Mouse (Mus musculus): Measurements from ENCODE around the gene Faap100. TPM values are rescaled to one million over a fixed set of nuclear protein-coding genes. Genes with fewer than 3 reads are reported as not detected.
"Not testable (repeated sequence)": the region's sequence is repeated elsewhere in the genome, so short reads cannot be mapped to it uniquely, and the experiment has no call there.

The Faap100 gene
- polyA plus RNA-seq, 1 experiment, result 13.2 TPM

DNA sequence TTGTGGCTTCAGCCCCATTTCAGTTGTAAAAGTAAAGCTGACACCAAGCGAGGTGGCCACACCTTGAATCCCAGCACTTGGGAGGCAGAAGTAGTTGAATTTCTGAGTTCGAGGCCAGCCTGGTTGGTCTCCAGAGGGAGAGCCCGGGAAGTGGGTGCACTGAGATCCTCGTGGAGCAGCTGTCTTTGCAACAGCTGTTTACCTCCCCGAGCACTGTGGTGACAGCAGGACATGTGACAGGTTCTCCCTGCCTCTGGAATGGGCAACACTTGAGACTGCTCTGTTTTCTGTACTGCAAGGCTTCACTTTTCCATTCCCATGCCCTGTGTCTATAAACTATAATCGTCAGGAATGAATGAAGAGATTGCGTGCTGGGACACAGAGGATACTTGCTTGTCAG, 39.3 kb upstream of the Faap100 start:
- Histone ChIP-seq H3K27me3 (ENCODE audit: control insufficient read depth, insufficient read depth, low read length, poor library complexity, severe bottlenecking) (no peaks in the 10 kb centered on the region), H3K9me3 (replicated peaks; ENCODE audit: control insufficient read depth, insufficient read depth, low read length, poor library complexity, severe bottlenecking) (no peaks in the 10 kb centered on the region), H3K4me1 (ENCODE audit: control insufficient read depth, insufficient read depth, low read length) (no peaks in the 10 kb centered on the region), H3K36me3 (ENCODE audit: control insufficient read depth, insufficient read depth, low read length, poor library complexity, severe bottlenecking) (peaks cover 42% of the 10 kb centered on the region), H3K27ac (ENCODE audit: insufficient read depth, low read length) (no peak overlapping the region), H3K4me3 (ENCODE audit: low read depth, low read length) (no peak overlapping the region), H3K9ac (ENCODE audit: low read depth, poor library complexity, severe bottlenecking) (no peak overlapping the region)
- TF ChIP-seq EP300 (IDR thresholded peaks at IDR 0.05; ENCODE audit: insufficient read depth, low read depth, low read length) (no peak), POLR2A (IDR thresholded peaks at IDR 0.05; ENCODE audit: insufficient read depth, low read length) (no peak), CTCF (IDR thresholded peaks at IDR 0.05; ENCODE audit: low read depth, low read length) (no peak)

DNA sequence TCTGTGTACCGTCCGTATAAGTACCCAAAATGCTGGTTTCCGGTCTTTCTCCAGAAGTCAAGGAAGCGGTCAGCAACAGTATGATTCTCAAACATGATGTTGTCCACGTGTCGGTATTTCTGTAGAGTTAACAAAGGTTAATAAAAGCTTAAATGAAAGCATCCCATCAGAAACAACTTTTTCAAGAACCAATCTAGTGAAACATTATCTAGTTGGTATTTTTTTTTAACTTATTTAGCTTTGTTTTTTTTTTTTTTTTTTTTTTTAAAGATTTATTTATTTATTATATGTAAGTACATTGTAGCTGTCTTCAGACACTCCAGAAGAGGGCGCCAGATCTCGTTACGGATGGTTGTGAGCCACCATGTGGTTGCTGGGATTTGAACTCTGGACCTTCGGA, 35.1 kb upstream of the Faap100 start:
- H3K9me3 ChIP-seq (replicated peaks; ENCODE audit: control insufficient read depth, insufficient read depth, low read length, poor library complexity, severe bottlenecking); H3K27ac ChIP-seq (ENCODE audit: insufficient read depth, low read length); H3K4me1 ChIP-seq (ENCODE audit: control insufficient read depth, insufficient read depth, low read length); H3K9ac ChIP-seq (ENCODE audit: low read depth, poor library complexity, severe bottlenecking); H3K27me3 ChIP-seq (ENCODE audit: control insufficient read depth, insufficient read depth, low read length, poor library complexity, severe bottlenecking); H3K4me3 ChIP-seq (ENCODE audit: low read depth, low read length): not testable (repeated sequence)
- H3K36me3 ChIP-seq (ENCODE audit: control insufficient read depth, insufficient read depth, low read length, poor library complexity, severe bottlenecking), result peaks cover 63% of the 10 kb centered on the region

DNA sequence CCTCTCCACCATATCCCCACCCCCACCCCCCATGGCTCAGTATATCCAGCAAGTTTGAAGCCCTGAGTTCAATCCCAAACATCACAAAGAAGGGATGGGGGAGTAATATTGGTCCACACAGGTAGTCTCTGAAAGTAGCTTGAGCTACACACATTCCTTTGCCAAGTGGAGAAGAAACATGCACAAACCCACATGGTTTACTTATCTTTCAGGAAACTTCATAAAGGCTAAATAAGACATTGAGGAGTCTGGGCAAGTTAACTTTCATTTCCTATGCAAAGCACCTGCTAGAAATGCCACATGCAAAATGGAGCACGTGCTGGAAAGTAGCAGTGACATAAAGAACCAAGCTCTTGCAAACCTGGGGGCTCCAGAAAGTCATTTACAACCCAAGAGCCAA, 27.9 kb upstream of the Faap100 start:
- H3K4me3 ChIP-seq (ENCODE audit: low read depth, low read length), result no peak overlapping the region
- H3K4me1 ChIP-seq (ENCODE audit: control insufficient read depth, insufficient read depth, low read length), result no peaks in the 10 kb centered on the region
- H3K9ac ChIP-seq (ENCODE audit: low read depth, poor library complexity, severe bottlenecking), result no peak overlapping the region
- no peaks in the 10 kb centered on the region for H3K9me3 ChIP-seq (replicated peaks; ENCODE audit: control insufficient read depth, insufficient read depth, low read length, poor library complexity, severe bottlenecking)
- no peak for TF ChIP-seq EP300 (IDR thresholded peaks at IDR 0.05; ENCODE audit: insufficient read depth, low read depth, low read length)
- TF ChIP-seq CTCF (IDR thresholded peaks at IDR 0.05; ENCODE audit: low read depth, low read length), result no peak
- no peak for TF ChIP-seq POLR2A (IDR thresholded peaks at IDR 0.05; ENCODE audit: insufficient read depth, low read length)
- no peaks in the 10 kb centered on the region for H3K27me3 ChIP-seq (ENCODE audit: control insufficient read depth, insufficient read depth, low read length, poor library complexity, severe bottlenecking)
- no peak overlapping the region for H3K27ac ChIP-seq (ENCODE audit: insufficient read depth, low read length)
- peaks cover 71% of the 10 kb centered on the region for H3K36me3 ChIP-seq (ENCODE audit: control insufficient read depth, insufficient read depth, low read length, poor library complexity, severe bottlenecking)

DNA sequence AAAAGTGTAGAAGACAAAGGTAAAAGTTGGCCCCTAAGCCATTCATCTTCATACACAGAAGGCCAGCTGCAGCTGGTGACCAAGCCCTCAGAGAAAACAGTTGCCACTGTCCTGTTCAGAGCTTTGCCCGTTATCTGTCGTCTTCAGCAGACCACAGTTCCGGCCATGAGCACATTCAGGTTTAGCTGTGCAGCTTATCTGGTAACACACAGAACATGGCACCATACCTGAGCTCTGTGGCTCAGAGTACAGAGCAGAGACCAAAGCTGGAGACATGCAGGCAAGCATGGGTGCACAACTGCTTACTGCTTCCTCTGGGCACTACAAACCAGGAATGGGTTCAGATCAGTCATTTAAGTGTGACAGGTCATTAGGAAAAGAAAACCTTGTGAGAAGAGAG, 27.3 kb upstream of the Faap100 start:
- no peak overlapping the region for H3K9ac ChIP-seq (ENCODE audit: low read depth, poor library complexity, severe bottlenecking)
- H3K36me3 ChIP-seq (ENCODE audit: control insufficient read depth, insufficient read depth, low read length, poor library complexity, severe bottlenecking), result peaks cover 68% of the 10 kb centered on the region
- TF ChIP-seq CTCF (IDR thresholded peaks at IDR 0.05; ENCODE audit: low read depth, low read length) (no peak), EP300 (IDR thresholded peaks at IDR 0.05; ENCODE audit: insufficient read depth, low read depth, low read length) (no peak), POLR2A (IDR thresholded peaks at IDR 0.05; ENCODE audit: insufficient read depth, low read length) (no peak)
- no peaks in the 10 kb centered on the region for H3K4me1 ChIP-seq (ENCODE audit: control insufficient read depth, insufficient read depth, low read length)
- no peak overlapping the region for H3K27ac ChIP-seq (ENCODE audit: insufficient read depth, low read length)
- H3K27me3 ChIP-seq (ENCODE audit: control insufficient read depth, insufficient read depth, low read length, poor library complexity, severe bottlenecking), result no peaks in the 10 kb centered on the region
- no peaks in the 10 kb centered on the region for H3K9me3 ChIP-seq (replicated peaks; ENCODE audit: control insufficient read depth, insufficient read depth, low read length, poor library complexity, severe bottlenecking)
- no peak overlapping the region for H3K4me3 ChIP-seq (ENCODE audit: low read depth, low read length)

DNA sequence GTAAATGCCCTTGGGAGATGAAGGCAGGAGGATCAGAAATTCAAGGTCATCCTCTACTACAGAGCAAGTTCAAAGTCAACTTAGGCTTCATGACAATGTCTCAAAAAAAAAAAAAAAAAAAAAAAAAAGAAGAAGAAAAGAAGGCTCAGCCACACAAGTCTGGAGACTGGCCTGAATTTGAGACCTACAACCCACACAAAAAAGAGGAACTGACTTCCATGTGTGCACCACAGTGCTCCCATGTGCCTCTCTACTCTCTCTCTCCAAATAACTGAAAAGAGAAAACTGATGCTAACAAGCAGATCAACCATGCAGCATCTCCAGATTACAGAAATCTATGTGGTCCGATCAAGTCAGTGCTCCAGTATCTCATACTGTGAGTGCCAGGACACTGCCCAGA, 26.2 kb upstream of the Faap100 start:
- Histone ChIP-seq H3K9me3 (replicated peaks; ENCODE audit: control insufficient read depth, insufficient read depth, low read length, poor library complexity, severe bottlenecking) (no peaks in the 10 kb centered on the region), H3K4me3 (ENCODE audit: low read depth, low read length) (no peak overlapping the region), H3K27me3 (ENCODE audit: control insufficient read depth, insufficient read depth, low read length, poor library complexity, severe bottlenecking) (no peaks in the 10 kb centered on the region), H3K4me1 (ENCODE audit: control insufficient read depth, insufficient read depth, low read length) (peaks cover 2% of the 10 kb centered on the region), H3K27ac (ENCODE audit: insufficient read depth, low read length) (no peak overlapping the region), H3K9ac (ENCODE audit: low read depth, poor library complexity, severe bottlenecking) (no peak overlapping the region), H3K36me3 (ENCODE audit: control insufficient read depth, insufficient read depth, low read length, poor library complexity, severe bottlenecking) (peaks cover 66% of the 10 kb centered on the region)
- no peak for TF ChIP-seq POLR2A (IDR thresholded peaks at IDR 0.05; ENCODE audit: insufficient read depth, low read length)
- TF ChIP-seq CTCF (IDR thresholded peaks at IDR 0.05; ENCODE audit: low read depth, low read length), result no peak
- no peak for TF ChIP-seq EP300 (IDR thresholded peaks at IDR 0.05; ENCODE audit: insufficient read depth, low read depth, low read length)

DNA sequence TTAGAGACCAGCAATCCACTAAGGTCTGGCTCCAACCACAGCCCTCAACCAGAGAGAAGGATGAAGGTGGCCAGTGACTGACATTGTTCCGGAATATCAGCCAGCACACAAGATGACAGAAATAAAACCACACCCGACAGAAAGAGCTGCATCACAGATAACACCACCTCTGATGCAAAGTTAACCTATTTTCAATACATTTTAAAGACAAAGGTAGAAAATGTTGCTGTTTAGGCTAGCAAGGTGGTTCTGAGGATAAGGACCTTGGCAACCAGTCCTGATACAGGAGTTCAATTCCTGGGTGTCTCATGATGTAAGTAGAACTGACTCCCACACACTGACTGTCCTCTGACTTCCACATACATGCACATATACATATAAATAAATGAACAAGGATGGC, 20.8 kb upstream of the Faap100 start:
- H3K9me3 ChIP-seq (replicated peaks; ENCODE audit: control insufficient read depth, insufficient read depth, low read length, poor library complexity, severe bottlenecking), result no peaks in the 10 kb centered on the region
- no peak overlapping the region for H3K4me3 ChIP-seq (ENCODE audit: low read depth, low read length)
- H3K27me3 ChIP-seq (ENCODE audit: control insufficient read depth, insufficient read depth, low read length, poor library complexity, severe bottlenecking), result no peaks in the 10 kb centered on the region
- peaks cover 2% of the 10 kb centered on the region for H3K4me1 ChIP-seq (ENCODE audit: control insufficient read depth, insufficient read depth, low read length)
- no peak overlapping the region for H3K27ac ChIP-seq (ENCODE audit: insufficient read depth, low read length)
- TF ChIP-seq EP300 (IDR thresholded peaks at IDR 0.05; ENCODE audit: insufficient read depth, low read depth, low read length) (no peak), CTCF (IDR thresholded peaks at IDR 0.05; ENCODE audit: low read depth, low read length) (no peak), POLR2A (IDR thresholded peaks at IDR 0.05; ENCODE audit: insufficient read depth, low read length) (no peak)
- no peak overlapping the region for H3K9ac ChIP-seq (ENCODE audit: low read depth, poor library complexity, severe bottlenecking)
- peaks cover 40% of the 10 kb centered on the region for H3K36me3 ChIP-seq (ENCODE audit: control insufficient read depth, insufficient read depth, low read length, poor library complexity, severe bottlenecking)

Measured in ES-Bruce4 (cell line).